Mouse (Mus musculus) forebrain, embryonic 16.5 days (tissue): ENCODE data around the gene Tent4b. TPM values are rescaled to one million over a fixed set of nuclear protein-coding genes. Genes with fewer than 3 reads are reported as not detected.

Experiments
- ATAC-seq: fragments of 200-750 bp; cut with Nextera tagmentation; 2 replicates; pipeline ENCODE4 v1.8.0; 2017; ENCODE audit warnings: mild to moderate bottlenecking, moderate library complexity
- H3K27ac ChIP-seq: fragments of 300-500 bp; sonication (generic); 2 replicates; pipeline ENCODE4 v1.5.1; 2014; ENCODE audit warnings: low read length, control low read depth
- H3K27me3 ChIP-seq: fragments of 300-500 bp; sonication (generic); replicated peaks from 2 replicates; pipeline ENCODE4 v1.6.1; 2014; ENCODE audit warnings: low read length; ENCODE audit not compliant: control insufficient read depth, insufficient read depth
- H3K36me3 ChIP-seq: fragments of 300-500 bp; sonication (generic); 2 replicates; pipeline ENCODE4 v1.6.1; 2014; ENCODE audit not compliant: control insufficient read depth, insufficient read depth
- H3K4me1 ChIP-seq: fragments of 300-500 bp; sonication (generic); replicated peaks from 2 replicates; pipeline ENCODE4 v1.6.1; 2014; ENCODE audit warnings: low read length; ENCODE audit not compliant: control insufficient read depth, insufficient read depth
- H3K4me2 ChIP-seq: fragments of 300-500 bp; sonication (generic); 2 replicates; pipeline ENCODE4 v1.6.1; 2014; ENCODE audit warnings: mild to moderate bottlenecking, low read length, control low read depth
- H3K4me3 ChIP-seq: fragments of 300-500 bp; sonication (generic); replicated peaks from 2 replicates; pipeline ENCODE4 v1.5.1; 2014; ENCODE audit warnings: mild to moderate bottlenecking, low read length, control low read depth
- H3K9ac ChIP-seq: fragments of 300-500 bp; sonication (generic); replicated peaks from 2 replicates; pipeline ENCODE4 v1.6.1; 2014; ENCODE audit warnings: low read depth, low read length, control low read depth
- H3K9me3 ChIP-seq: fragments of 300-500 bp; sonication (generic); 2 replicates; pipeline ENCODE4 v1.6.1; 2016; ENCODE audit warnings: low read length; ENCODE audit not compliant: control insufficient read depth
- WGBS: fragments of 180-500 bp; shearing (Covaris S2); extraction: QIAGEN DNeasy Blood & Tissue Kit; methylation state at CpG from one replicate; pipeline ENCODE4 v1.1.7; 2014; 5-methylcytosine and 5-hydroxymethylcytosine counted together
- polyA plus RNA-seq: library from polyadenylated mRNA; unstranded; fragments of >200 nt; fragmentation: Nextera tagmentation; extraction: Ambion mirVana; gene quantifications from 2 replicates; pipeline ENCODE4 v1.2.1, GENCODE M21; 2015

Tent4b gene
- 9.3 and 11.1 TPM in 2 replicates for polyA plus RNA-seq

- H3K4me2 ChIP-seq, result peak within 1 kb of the TSS; percentile 91
- H3K9ac ChIP-seq, result peak within 1 kb of the TSS; percentile 83
- no peaks in the 10 kb centered on the region for H3K9me3 ChIP-seq
- H3K36me3 ChIP-seq, result no peaks in the 10 kb centered on the region
- H3K4me3 ChIP-seq, result peak within 1 kb of the TSS; percentile 90
- under 1% methylated on average over 62 of the region's 97 CpGs for WGBS
- no peaks in the 10 kb centered on the region for H3K27me3 ChIP-seq
- peak; percentile 96 for ATAC-seq
- H3K27ac ChIP-seq, result peak within 1 kb of the TSS; percentile 95
- peaks cover 23% of the 10 kb centered on the region for H3K4me1 ChIP-seq
Observed at GRCm38 (mm10) chr8:88198945-88199571, at the start of gene Tent4b. Tent4b (plus strand) TSS chr8:88199213.

- Histone ChIP-seq H3K4me2 (no peak overlapping the region), H3K9me3 (no peaks in the 10 kb centered on the region), H3K27ac (no peak overlapping the region), H3K27me3 (no peaks in the 10 kb centered on the region), H3K4me3 (no peak overlapping the region), H3K9ac (no peak overlapping the region), H3K36me3 (peaks cover 26% of the 10 kb centered on the region), H3K4me1 (no peaks in the 10 kb centered on the region)
- ATAC-seq, result no peak
- 97% methylated on average over 6 of the region's 6 CpGs for WGBS
Observed at GRCm38 (mm10) chr8:88150910-88151371, 48.1 kb upstream of the Tent4b start.

GRCm38 (mm10) chr8:88160237-88160995 is 38.6 kb upstream of the Tent4b start:
- no peak overlapping the region for H3K4me3 ChIP-seq
- 87% methylated on average over 10 of the region's 10 CpGs for WGBS
- H3K36me3 ChIP-seq, result peaks cover 39% of the 10 kb centered on the region

DNA sequence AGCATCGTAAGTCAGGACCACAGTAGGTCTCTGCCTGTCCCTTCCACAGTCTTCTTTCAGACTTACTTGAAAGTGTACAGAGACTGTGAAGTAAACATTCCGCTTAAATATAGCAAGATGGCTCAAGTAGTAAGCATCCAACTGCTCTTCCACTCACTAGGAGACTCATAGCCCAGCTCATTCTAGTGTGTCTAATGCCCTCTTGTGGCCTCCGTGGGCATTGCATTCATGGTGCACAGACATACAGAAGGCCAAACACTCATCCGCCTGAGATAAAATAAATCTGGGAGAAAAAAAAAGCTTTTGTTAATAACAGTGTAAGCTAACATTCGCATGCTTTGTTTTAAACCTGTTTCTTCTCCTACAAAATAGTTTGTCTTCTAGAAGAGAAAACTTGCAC is 37.6 kb upstream of the Tent4b start:
- WGBS, result 77% methylated on average over 5 of the region's 5 CpGs
- peaks cover 39% of the 10 kb centered on the region for H3K36me3 ChIP-seq

More at GRCm38 (mm10) chr8:88160237-88160995, 38.6 kb upstream of the Tent4b start:
- Histone ChIP-seq H3K4me2 (no peak overlapping the region), H3K4me1 (no peaks in the 10 kb centered on the region), H3K27me3 (no peaks in the 10 kb centered on the region), H3K9me3 (no peaks in the 10 kb centered on the region), H3K27ac (no peak overlapping the region), H3K9ac (no peak overlapping the region)
- ATAC-seq, result no peak

GRCm38 (mm10) chr8:88175264-88175663 is 23.7 kb upstream of the Tent4b start:
- Histone ChIP-seq H3K27ac (no peak overlapping the region), H3K9ac (no peak overlapping the region), H3K9me3 (no peaks in the 10 kb centered on the region), H3K36me3 (peaks cover 8% of the 10 kb centered on the region), H3K4me2 (no peak overlapping the region), H3K4me1 (no peaks in the 10 kb centered on the region), H3K4me3 (no peak overlapping the region), H3K27me3 (no peaks in the 10 kb centered on the region)
- no peak for ATAC-seq
- 93% methylated on average over 7 of the region's 7 CpGs for WGBS

More for the DNA sequence above, 37.6 kb upstream of the Tent4b start:
- no peak overlapping the region for H3K4me2 ChIP-seq
- no peaks in the 10 kb centered on the region for H3K27me3 ChIP-seq
- no peak overlapping the region for H3K27ac ChIP-seq
- H3K9ac ChIP-seq, result no peak overlapping the region
- H3K4me1 ChIP-seq, result no peaks in the 10 kb centered on the region
- no peaks in the 10 kb centered on the region for H3K9me3 ChIP-seq
- no peak overlapping the region for H3K4me3 ChIP-seq
- ATAC-seq, result no peak

DNA sequence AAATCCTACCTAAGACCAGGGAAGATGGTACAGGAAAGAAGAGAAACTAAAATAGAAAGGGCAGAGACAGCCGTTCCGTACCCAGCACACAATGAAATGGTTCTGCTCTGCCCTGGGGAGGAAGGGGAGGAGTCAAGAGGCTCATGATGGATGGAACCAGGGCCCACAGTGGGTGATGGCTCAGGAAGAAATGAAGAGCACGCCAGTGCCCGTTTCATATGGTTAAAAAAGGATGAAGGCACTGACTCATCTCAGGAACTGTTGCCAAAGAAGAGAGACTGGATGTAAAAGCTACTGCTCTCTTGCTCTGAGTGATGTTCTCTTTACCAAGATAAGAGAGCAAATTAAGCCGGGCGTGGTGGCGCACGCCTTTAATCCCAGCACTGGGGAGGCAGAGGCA is 21.7 kb upstream of the Tent4b start:
- Histone ChIP-seq H3K9ac (no peak overlapping the region), H3K9me3 (no peaks in the 10 kb centered on the region), H3K4me3 (no peak overlapping the region), H3K27me3 (no peaks in the 10 kb centered on the region), H3K36me3 (no peaks in the 10 kb centered on the region; the same call in 1 of the 2 replicates), H3K27ac (no peak overlapping the region), H3K4me1 (no peaks in the 10 kb centered on the region), H3K4me2 (no peak overlapping the region)
- no peak for ATAC-seq
- 93% methylated on average over 8 of the region's 8 CpGs for WGBS

GRCm38 (mm10) chr8:88183121-88183520 is 15.9 kb upstream of the Tent4b start:
- Histone ChIP-seq H3K4me3 (no peak overlapping the region), H3K9me3 (no peaks in the 10 kb centered on the region), H3K4me2 (no peak overlapping the region), H3K36me3 (no peaks in the 10 kb centered on the region), H3K27me3 (no peaks in the 10 kb centered on the region), H3K4me1 (no peaks in the 10 kb centered on the region), H3K27ac (no peak overlapping the region), H3K9ac (no peak overlapping the region)
- WGBS, result 91% methylated on average over 2 of the region's 2 CpGs
- ATAC-seq, result no peak

DNA sequence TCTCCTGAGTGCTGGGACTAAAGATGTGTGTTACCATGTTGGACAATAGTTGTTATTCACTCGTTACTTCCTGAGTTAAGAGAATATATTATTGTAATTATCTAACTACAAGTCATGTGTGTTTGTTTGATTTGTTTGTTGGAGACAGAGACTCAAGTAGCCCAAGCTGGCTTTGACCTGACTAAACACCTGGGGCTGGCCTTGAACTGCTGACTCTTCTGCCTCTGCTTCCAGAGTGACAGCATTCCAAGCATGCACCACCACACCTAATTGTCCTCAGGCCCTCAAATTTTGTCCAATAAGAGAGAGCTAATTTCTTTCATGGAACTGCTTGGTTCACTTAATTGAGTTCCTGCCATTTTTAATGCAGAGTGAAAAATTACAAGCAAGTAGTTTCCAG is 14.1 kb upstream of the Tent4b start:
- H3K4me1 ChIP-seq, result no peaks in the 10 kb centered on the region
- H3K27ac ChIP-seq, result no peak overlapping the region
- no peaks in the 10 kb centered on the region for H3K27me3 ChIP-seq
- ATAC-seq, result no peak
- no peaks in the 10 kb centered on the region for H3K9me3 ChIP-seq
- no peak overlapping the region for H3K4me3 ChIP-seq
- H3K36me3 ChIP-seq, result no peaks in the 10 kb centered on the region
- 93% methylated on average over 1 of the region's 1 CpGs for WGBS
- no peak overlapping the region for H3K4me2 ChIP-seq
- H3K9ac ChIP-seq, result no peak overlapping the region

DNA sequence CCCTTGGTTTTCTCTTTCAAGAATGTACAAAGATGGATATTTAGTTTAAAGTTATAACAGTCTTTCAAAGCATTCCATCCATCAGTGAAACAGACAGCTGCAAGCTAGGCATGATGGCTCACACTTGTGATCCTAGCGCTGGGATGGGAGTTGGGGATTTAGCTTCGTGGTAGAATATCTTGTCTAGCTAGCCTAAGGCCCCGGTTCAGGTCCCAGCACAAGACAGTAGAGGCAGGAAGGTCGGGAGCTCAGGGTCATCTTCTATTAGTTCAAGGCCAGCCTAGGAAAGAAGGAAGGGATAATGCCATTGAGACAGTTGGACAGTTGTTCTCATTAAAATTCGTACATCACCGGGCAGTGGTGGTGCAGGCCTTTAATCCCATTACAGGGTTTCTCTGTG is 13.3 kb upstream of the Tent4b start:
- 86% methylated on average over 6 of the region's 6 CpGs for WGBS
- no peaks in the 10 kb centered on the region for H3K4me1 ChIP-seq
- H3K27me3 ChIP-seq, result no peaks in the 10 kb centered on the region
- no peaks in the 10 kb centered on the region for H3K9me3 ChIP-seq
- no peak overlapping the region for H3K9ac ChIP-seq
- H3K36me3 ChIP-seq, result no peaks in the 10 kb centered on the region
- no peak overlapping the region for H3K4me2 ChIP-seq
- no peak overlapping the region for H3K27ac ChIP-seq
- H3K4me3 ChIP-seq, result no peak overlapping the region
- ATAC-seq, result no peak
